Mouse (Mus musculus): Measurements from ENCODE around the gene Atp10a. TPM values are rescaled to one million over a fixed set of nuclear protein-coding genes. Genes with fewer than 3 reads are reported as not detected.

The Atp10a gene
- polyA plus RNA-seq, 1 experiment from 2014 or later = 5.0 TPM

DNA sequence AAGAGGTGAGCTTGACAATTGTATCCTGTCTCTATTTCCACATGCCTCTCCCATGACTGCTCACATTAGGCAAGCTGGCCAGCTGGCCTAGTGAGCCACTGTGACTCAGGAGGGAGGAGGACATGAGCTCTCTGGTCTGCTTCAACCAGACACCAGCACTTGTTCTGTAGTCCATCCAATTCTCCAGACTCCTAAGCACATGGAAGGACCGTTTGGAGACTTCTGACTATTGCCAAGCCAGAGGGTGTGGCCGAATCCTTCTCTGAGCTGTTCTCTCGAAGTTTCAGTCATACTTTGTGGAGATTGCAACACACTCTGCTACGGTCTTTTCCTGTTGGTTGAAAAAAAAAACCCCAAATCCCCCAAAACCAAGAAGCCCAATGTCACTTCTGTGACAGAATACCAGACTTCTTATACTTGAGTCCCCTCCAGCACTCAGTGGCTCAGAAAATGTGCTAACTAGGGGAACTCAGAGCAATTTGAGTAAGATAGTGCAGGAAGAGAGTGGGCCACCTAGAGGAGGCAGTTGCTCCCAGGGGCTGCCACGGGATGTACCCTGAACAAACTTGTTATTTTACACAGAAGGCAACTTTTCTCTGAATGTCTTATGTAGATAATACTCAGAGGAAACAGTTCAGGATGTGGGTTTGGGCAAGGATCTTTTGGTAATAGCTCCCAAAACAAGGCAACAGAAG, 21.3 kb downstream of the Atp10a start:
- 56% methylated on average over 5 of the region's 5 CpGs for WGBS
- Histone ChIP-seq H3K4me3 (ENCODE audit: low read depth, low read length) (no peak overlapping the region), H3K27me3 (replicated peaks; ENCODE audit: control insufficient read depth, insufficient read depth, low read length) (no peaks in the 10 kb centered on the region), H3K36me3 (ENCODE audit: control insufficient read depth, insufficient read depth, low read length) (no peaks in the 10 kb centered on the region), H3K4me1 (ENCODE audit: control insufficient read depth, insufficient read depth, low read length) (no peaks in the 10 kb centered on the region), H3K4me2 (ENCODE audit: low read depth, low read length) (no peak overlapping the region), H3K27ac (replicated peaks; ENCODE audit: low read depth, low read length) (no peak overlapping the region), H3K9ac (ENCODE audit: low read depth, low read length) (no peak overlapping the region), H3K9me3 (ENCODE audit: control insufficient read depth, low read length) (no peaks in the 10 kb centered on the region)
- ATAC-seq (ENCODE audit: low read depth) (no peak), DNase-seq (ENCODE audit: low spot score) (peak; percentile 18)

DNA sequence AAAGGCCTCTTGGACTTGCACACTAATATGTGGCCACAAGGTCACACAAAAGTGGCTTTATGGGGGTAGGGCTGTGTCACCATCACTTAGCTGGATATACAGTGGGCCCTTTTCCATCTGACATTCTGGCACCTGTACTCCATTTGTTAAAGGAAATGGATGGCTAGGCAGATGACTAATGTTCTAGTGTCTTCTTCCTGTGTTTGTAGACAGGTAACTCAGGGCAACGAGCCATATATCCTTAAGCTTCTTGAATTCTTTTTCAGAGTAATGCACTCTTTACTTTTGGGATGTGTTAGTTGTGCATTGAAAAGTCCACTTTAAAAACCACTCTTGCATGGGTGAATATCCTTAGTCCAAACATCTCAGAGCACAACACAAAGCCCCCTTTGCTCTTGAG, 30.0 kb downstream of the Atp10a start:
- Histone ChIP-seq H3K9ac (ENCODE audit: low read depth, low read length) (no peak overlapping the region), H3K27ac (replicated peaks; ENCODE audit: low read depth, low read length) (no peak overlapping the region), H3K4me1 (ENCODE audit: control insufficient read depth, insufficient read depth, low read length) (no peaks in the 10 kb centered on the region), H3K9me3 (ENCODE audit: control insufficient read depth, low read length) (no peaks in the 10 kb centered on the region), H3K4me2 (ENCODE audit: low read depth, low read length) (no peak overlapping the region), H3K27me3 (replicated peaks; ENCODE audit: control insufficient read depth, insufficient read depth, low read length) (no peaks in the 10 kb centered on the region), H3K36me3 (ENCODE audit: control insufficient read depth, insufficient read depth, low read length) (no peaks in the 10 kb centered on the region), H3K4me3 (ENCODE audit: low read depth, low read length) (no peak overlapping the region)
- no peak for DNase-seq (ENCODE audit: low spot score)
- ATAC-seq (ENCODE audit: low read depth) = no peak
- 77% methylated on average over 1 of the region's 1 CpGs for WGBS

DNA sequence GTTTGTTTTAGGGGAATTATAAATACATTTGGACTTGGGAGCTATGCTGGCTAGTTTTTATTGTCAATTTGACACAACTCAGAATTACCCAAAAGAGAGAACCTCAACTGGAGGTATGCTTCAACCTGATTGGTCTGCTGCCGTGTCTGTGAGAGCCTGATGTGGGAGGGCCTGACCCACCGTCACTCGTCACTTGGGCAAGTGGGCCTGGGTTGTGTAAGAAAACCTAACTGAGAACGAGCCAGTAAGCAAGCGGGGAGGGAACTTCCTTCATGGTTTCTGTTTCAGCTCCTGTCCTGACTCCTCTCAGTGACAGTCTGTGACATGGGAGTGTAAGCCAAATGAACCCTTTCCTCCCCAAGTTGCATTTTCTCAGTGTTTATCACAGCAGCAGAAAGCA, 30.6 kb downstream of the Atp10a start:
- Histone ChIP-seq H3K4me2 (ENCODE audit: low read depth, low read length) (no peak overlapping the region), H3K9me3 (ENCODE audit: control insufficient read depth, low read length) (no peaks in the 10 kb centered on the region), H3K9ac (ENCODE audit: low read depth, low read length) (no peak overlapping the region), H3K27me3 (replicated peaks; ENCODE audit: control insufficient read depth, insufficient read depth, low read length) (no peaks in the 10 kb centered on the region), H3K4me1 (ENCODE audit: control insufficient read depth, insufficient read depth, low read length) (no peaks in the 10 kb centered on the region), H3K36me3 (ENCODE audit: control insufficient read depth, insufficient read depth, low read length) (no peaks in the 10 kb centered on the region), H3K4me3 (ENCODE audit: low read depth, low read length) (no peak overlapping the region), H3K27ac (replicated peaks; ENCODE audit: low read depth, low read length) (no peak overlapping the region)
- DNase-seq (ENCODE audit: low spot score) (no peak), ATAC-seq (ENCODE audit: low read depth) (no peak)
- WGBS = 69% methylated on average over 5 of the region's 5 CpGs

DNA sequence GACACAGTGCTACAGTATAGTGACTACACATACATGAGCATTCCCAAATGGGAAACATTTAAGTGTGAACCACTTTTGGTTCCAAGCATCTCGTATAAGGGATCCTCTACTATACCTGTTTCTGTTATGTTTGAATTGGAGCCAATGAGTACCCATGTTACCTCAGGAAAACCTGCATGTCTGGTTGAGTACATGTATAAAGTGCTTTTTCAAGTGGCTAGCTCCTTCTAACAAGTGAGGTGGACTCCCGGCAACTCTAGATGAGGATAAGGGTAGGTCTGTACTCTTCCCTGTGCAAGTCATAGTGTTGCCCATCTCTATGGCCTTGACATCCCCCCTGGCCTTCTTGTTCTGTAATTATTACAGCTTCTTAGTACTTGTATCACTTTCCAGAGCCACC, 31.0 kb downstream of the Atp10a start:
- no peak overlapping the region for H3K9ac ChIP-seq (ENCODE audit: low read depth, low read length)
- H3K4me1 ChIP-seq (ENCODE audit: control insufficient read depth, insufficient read depth, low read length) = no peaks in the 10 kb centered on the region
- no peak for DNase-seq (ENCODE audit: low spot score)
- H3K4me3 ChIP-seq (ENCODE audit: low read depth, low read length) = no peak overlapping the region
- no peak for ATAC-seq (ENCODE audit: low read depth)
- no peaks in the 10 kb centered on the region for H3K36me3 ChIP-seq (ENCODE audit: control insufficient read depth, insufficient read depth, low read length)
- H3K9me3 ChIP-seq (ENCODE audit: control insufficient read depth, low read length) = no peaks in the 10 kb centered on the region
- 89% methylated on average over 2 of the region's 2 CpGs for WGBS
- H3K27me3 ChIP-seq (replicated peaks; ENCODE audit: control insufficient read depth, insufficient read depth, low read length) = no peaks in the 10 kb centered on the region
- no peak overlapping the region for H3K27ac ChIP-seq (replicated peaks; ENCODE audit: low read depth, low read length)
- H3K4me2 ChIP-seq (ENCODE audit: low read depth, low read length) = no peak overlapping the region

DNA sequence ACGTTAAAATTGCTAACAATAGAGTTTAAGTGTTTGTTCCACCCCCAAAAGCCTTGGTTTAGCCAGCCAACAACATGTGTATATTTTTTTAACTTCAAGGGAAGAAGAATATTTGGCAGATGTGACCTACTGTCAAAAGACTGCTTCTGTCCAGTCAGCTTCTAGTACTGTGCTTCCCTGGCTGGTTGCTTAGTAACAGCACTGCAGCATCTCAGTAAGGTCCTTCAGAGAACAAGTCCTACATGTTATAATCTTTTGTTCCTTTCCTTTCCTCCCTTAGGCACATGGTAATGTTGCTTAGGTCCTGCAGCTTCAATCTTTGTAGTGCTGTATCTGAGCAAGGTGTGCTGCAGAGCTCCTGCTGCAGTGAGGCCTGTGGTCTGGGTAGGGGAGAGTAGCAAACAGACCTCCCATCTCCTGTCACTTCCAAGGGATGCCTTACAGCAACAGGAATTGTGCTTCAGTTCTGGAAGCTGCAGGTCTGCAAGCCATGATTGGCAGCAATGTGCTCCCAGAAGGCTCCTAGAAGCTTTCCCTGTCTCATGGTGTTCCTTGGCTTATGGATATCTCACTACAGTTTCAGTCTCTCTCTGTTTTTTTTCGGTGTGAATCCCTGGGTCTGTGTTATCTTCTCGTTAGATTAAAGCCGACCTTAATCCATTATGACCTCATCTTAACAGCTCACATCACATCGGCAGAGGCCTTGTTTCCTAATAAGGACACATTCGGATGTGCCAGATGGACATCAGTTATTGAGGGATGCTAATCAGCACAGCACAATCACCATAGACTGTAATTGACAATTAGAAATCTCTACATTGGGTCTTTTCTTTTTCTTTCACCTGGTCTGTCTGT, 34.3 kb downstream of the Atp10a start:
- Histone ChIP-seq H3K4me1 (ENCODE audit: control insufficient read depth, insufficient read depth, low read length) (peaks cover 7% of the 10 kb centered on the region; the same call in 1 of the 2 replicates), H3K9ac (ENCODE audit: low read depth, low read length) (no peak overlapping the region), H3K27ac (replicated peaks; ENCODE audit: low read depth, low read length) (no peak overlapping the region), H3K27me3 (replicated peaks; ENCODE audit: control insufficient read depth, insufficient read depth, low read length) (no peaks in the 10 kb centered on the region), H3K4me3 (ENCODE audit: low read depth, low read length) (no peak overlapping the region), H3K4me2 (ENCODE audit: low read depth, low read length) (no peak overlapping the region), H3K9me3 (ENCODE audit: control insufficient read depth, low read length) (no peaks in the 10 kb centered on the region), H3K36me3 (ENCODE audit: control insufficient read depth, insufficient read depth, low read length) (no peaks in the 10 kb centered on the region)
- WGBS = 72% methylated on average over 6 of the region's 6 CpGs
- ATAC-seq (ENCODE audit: low read depth) (no peak), DNase-seq (ENCODE audit: low spot score) (no peak)

DNA sequence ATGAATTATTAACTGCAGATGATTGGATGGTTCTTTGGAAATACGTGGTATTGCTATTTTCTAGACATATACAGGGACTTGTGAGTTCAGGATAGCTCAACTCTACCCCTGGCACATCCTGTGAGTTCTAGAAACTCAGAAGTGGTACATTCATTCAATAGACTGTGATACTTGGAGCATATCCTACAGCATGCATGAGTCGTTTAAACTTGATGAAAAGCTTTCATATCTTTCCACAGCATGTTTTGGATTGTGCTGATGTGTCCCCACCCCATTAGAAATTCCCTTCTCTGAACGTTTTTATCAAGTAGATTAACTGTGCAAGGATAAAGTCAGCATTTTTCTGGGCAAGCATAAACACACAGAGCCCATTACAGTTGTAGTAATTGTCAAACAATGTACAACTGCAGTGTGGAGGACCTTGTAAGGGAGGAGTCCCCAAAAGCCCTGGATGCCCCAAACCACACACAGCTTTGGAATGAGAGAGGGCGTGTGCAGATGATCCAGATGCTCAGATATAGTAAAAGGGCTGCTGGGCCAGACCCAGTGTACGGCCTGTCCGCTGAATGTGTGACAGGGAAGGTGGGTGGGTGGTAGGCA, 35.1 kb downstream of the Atp10a start:
- ATAC-seq (ENCODE audit: low read depth) (no peak), DNase-seq (ENCODE audit: low spot score) (no peak)
- H3K4me1 ChIP-seq (ENCODE audit: control insufficient read depth, insufficient read depth, low read length) = peaks cover 7% of the 10 kb centered on the region; the same call in 1 of the 2 replicates
- H3K36me3 ChIP-seq (ENCODE audit: control insufficient read depth, insufficient read depth, low read length) = no peaks in the 10 kb centered on the region
- WGBS = 68% methylated on average over 6 of the region's 6 CpGs
- no peaks in the 10 kb centered on the region for H3K27me3 ChIP-seq (replicated peaks; ENCODE audit: control insufficient read depth, insufficient read depth, low read length)
- H3K9ac ChIP-seq (ENCODE audit: low read depth, low read length) = no peak overlapping the region
- no peak overlapping the region for H3K27ac ChIP-seq (replicated peaks; ENCODE audit: low read depth, low read length)
- no peak overlapping the region for H3K4me2 ChIP-seq (ENCODE audit: low read depth, low read length)
- no peak overlapping the region for H3K4me3 ChIP-seq (ENCODE audit: low read depth, low read length)
- H3K9me3 ChIP-seq (ENCODE audit: control insufficient read depth, low read length) = no peaks in the 10 kb centered on the region

DNA sequence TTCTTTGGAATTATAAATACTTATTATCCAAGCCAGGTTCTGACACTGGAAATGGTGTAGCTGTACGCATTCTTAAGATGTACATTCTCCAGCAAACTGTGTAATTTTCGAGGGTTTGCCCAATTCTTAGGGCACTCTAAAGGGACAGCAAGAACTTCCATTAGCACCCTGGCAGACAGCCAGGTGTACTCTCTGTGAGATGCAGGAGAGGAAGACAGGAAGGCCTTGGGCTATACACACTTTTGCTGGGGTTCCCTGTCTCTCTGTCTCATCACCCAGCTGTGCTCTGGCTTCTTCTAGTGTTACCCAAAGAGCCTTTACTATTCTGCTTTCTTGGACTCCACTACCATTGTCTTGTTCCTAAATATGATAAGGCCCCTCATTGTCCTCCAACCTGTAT, 36.7 kb downstream of the Atp10a start:
- Histone ChIP-seq H3K9me3 (ENCODE audit: control insufficient read depth, low read length) (no peaks in the 10 kb centered on the region), H3K4me1 (ENCODE audit: control insufficient read depth, insufficient read depth, low read length) (peaks cover 7% of the 10 kb centered on the region; the same call in 1 of the 2 replicates), H3K36me3 (ENCODE audit: control insufficient read depth, insufficient read depth, low read length) (no peaks in the 10 kb centered on the region), H3K27me3 (replicated peaks; ENCODE audit: control insufficient read depth, insufficient read depth, low read length) (no peaks in the 10 kb centered on the region), H3K4me3 (ENCODE audit: low read depth, low read length) (no peak overlapping the region), H3K4me2 (ENCODE audit: low read depth, low read length) (no peak overlapping the region), H3K27ac (replicated peaks; ENCODE audit: low read depth, low read length) (no peak overlapping the region; the same call in 1 of the 2 replicates), H3K9ac (ENCODE audit: low read depth, low read length) (no peak overlapping the region)
- whole genome bisulfite sequencing = 62% methylated on average over 2 of the region's 2 CpGs
- no peak for ATAC-seq (ENCODE audit: low read depth)
- DNase-seq (ENCODE audit: low spot score) = peak; percentile 26

DNA sequence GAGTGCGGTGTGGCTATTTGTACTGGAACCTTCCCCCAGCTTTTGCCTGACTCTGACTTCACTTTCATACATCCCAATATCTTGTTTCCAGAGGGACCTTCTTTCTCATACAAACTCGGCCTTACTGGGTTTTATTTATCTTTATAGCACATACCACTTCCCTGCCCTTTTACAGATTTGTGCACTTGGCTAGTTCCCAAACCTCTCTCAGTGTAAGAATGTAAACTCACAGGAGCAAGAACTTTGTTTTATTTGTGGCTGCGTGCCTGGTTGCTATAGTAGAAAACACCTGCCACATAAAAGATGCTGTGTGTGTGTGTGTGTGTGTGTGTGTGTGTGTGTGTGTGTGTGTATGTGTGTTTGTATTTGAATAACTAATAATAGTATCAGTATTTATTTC, 37.4 kb downstream of the Atp10a start:
- Histone ChIP-seq H3K36me3 (ENCODE audit: control insufficient read depth, insufficient read depth, low read length) (no peaks in the 10 kb centered on the region), H3K4me3 (ENCODE audit: low read depth, low read length) (no peak overlapping the region), H3K4me1 (ENCODE audit: control insufficient read depth, insufficient read depth, low read length) (peaks cover 7% of the 10 kb centered on the region; the same call in 1 of the 2 replicates), H3K9ac (ENCODE audit: low read depth, low read length) (no peak overlapping the region), H3K9me3 (ENCODE audit: control insufficient read depth, low read length) (no peaks in the 10 kb centered on the region), H3K4me2 (ENCODE audit: low read depth, low read length) (no peak overlapping the region), H3K27ac (replicated peaks; ENCODE audit: low read depth, low read length) (no peak overlapping the region), H3K27me3 (replicated peaks; ENCODE audit: control insufficient read depth, insufficient read depth, low read length) (no peaks in the 10 kb centered on the region)
- DNase-seq (ENCODE audit: low spot score) (peak; percentile 79), ATAC-seq (ENCODE audit: low read depth) (0 out of 2 replicates have a peak, but pooled peaks have one; percentile 44)
- WGBS = 48% methylated on average over 3 of the region's 3 CpGs

All from embryonic facial prominence, embryonic 14.5 days (tissue).